Mouse (Mus musculus): ENCODE data around the gene Lmbrd1.
"Not testable (repeated sequence)": the region's sequence is repeated elsewhere in the genome, so short reads cannot be mapped to it uniquely, and the experiment has no call there.

Lmbrd1 gene

GRCm38 (mm10) chr1:24732286-24732685, 53.9 kb downstream of the Lmbrd1 start:
- no peak for DNase-seq

- no peak for DNase-seq
Observed at GRCm38 (mm10) chr1:24734866-24735265, 56.4 kb downstream of the Lmbrd1 start.

GRCm38 (mm10) chr1:24740903-24741302, 62.5 kb downstream of the Lmbrd1 start:
- no peak for DNase-seq

- DNase-seq, result no peak
Observed at GRCm38 (mm10) chr1:24741552-24741951, 63.1 kb downstream of the Lmbrd1 start.

- no peak for DNase-seq
Observed at GRCm38 (mm10) chr1:24743191-24743924, 64.9 kb downstream of the Lmbrd1 start.

GRCm38 (mm10) chr1:24752715-24753114, 74.3 kb downstream of the Lmbrd1 start:
- no peak for DNase-seq

- peak; percentile 64 for DNase-seq
Observed at GRCm38 (mm10) chr1:24758516-24758915, 80.1 kb downstream of the Lmbrd1 start.

- no peak for DNase-seq
Observed at GRCm38 (mm10) chr1:24766466-24766865, 88.0 kb downstream of the Lmbrd1 start.

GRCm38 (mm10) chr1:24767197-24767596, 88.8 kb downstream of the Lmbrd1 start:
- not testable (repeated sequence) for DNase-seq

GRCm38 (mm10) chr1:24773642-24774041, 95.2 kb downstream of the Lmbrd1 start:
- DNase-seq, result no peak

- no peak for DNase-seq
Observed at GRCm38 (mm10) chr1:24776576-24776975, 98.1 kb downstream of the Lmbrd1 start.

GRCm38 (mm10) chr1:24793168-24793567, 114.7 kb downstream of the Lmbrd1 start:
- DNase-seq, result no peak

- DNase-seq, result not testable (repeated sequence)
Observed at GRCm38 (mm10) chr1:24807971-24808370, 129.5 kb downstream of the Lmbrd1 start.
